Mouse (Mus musculus): ENCODE measurements around the gene Mphosph9. TPM values are rescaled to one million over a fixed set of nuclear protein-coding genes. Genes with fewer than 3 reads are reported as not detected.
A peak's percentile ranks its signal among the peaks of the same experiment; 100 is the strongest.
"Not testable (repeated sequence)": the region's sequence is repeated elsewhere in the genome, so short reads cannot be mapped to it uniquely, and the experiment has no call there.

Mphosph9 gene
- total RNA-seq, 2 experiments from 2014 or later = 18.3 to 25.2 TPM

- ATAC-seq (replicated peaks; ENCODE audit: poor library complexity) = no peak
Observed at GRCm38 (mm10) chr5:124217566-124218249, 110.1 kb downstream of the Mphosph9 start.

- ATAC-seq (replicated peaks; ENCODE audit: poor library complexity) = not testable (repeated sequence)
Observed at GRCm38 (mm10) chr5:124217092-124217491, 110.7 kb downstream of the Mphosph9 start.

- ATAC-seq (replicated peaks; ENCODE audit: poor library complexity) = no peak
Observed at GRCm38 (mm10) chr5:124216403-124216802, 111.4 kb downstream of the Mphosph9 start.

GRCm38 (mm10) chr5:124215647-124216046 lies 112.1 kb downstream of the Mphosph9 start:
- no peak for ATAC-seq (replicated peaks; ENCODE audit: poor library complexity)

GRCm38 (mm10) chr5:124214516-124215145 lies 113.1 kb downstream of the Mphosph9 start:
- peak; percentile 15; the same call in 1 of the 2 replicates for ATAC-seq (replicated peaks; ENCODE audit: poor library complexity)

GRCm38 (mm10) chr5:124213588-124214469 lies 113.9 kb downstream of the Mphosph9 start:
- ATAC-seq (replicated peaks; ENCODE audit: poor library complexity) = no peak

GRCm38 (mm10) chr5:124211669-124212068 lies 116.1 kb downstream of the Mphosph9 start:
- ATAC-seq (replicated peaks; ENCODE audit: poor library complexity) = no peak

GRCm38 (mm10) chr5:124211234-124211633 lies 116.5 kb downstream of the Mphosph9 start:
- no peak for ATAC-seq (replicated peaks; ENCODE audit: poor library complexity)

- ATAC-seq (replicated peaks; ENCODE audit: poor library complexity) = 0 out of 2 replicates have a peak, but pooled peaks have one; percentile 10
Observed at GRCm38 (mm10) chr5:124210281-124211016, 117.3 kb downstream of the Mphosph9 start.

- peak; percentile 83 for ATAC-seq (replicated peaks; ENCODE audit: poor library complexity)
Observed at GRCm38 (mm10) chr5:124209850-124210249, 117.9 kb downstream of the Mphosph9 start.

GRCm38 (mm10) chr5:124208030-124208429 lies 119.7 kb downstream of the Mphosph9 start:
- no peak for ATAC-seq (replicated peaks; ENCODE audit: poor library complexity)

GRCm38 (mm10) chr5:124206481-124207038 lies 121.2 kb downstream of the Mphosph9 start:
- no peak for ATAC-seq (replicated peaks; ENCODE audit: poor library complexity)

- no peak for ATAC-seq (replicated peaks; ENCODE audit: poor library complexity)
Observed at GRCm38 (mm10) chr5:124205809-124206380, 121.9 kb downstream of the Mphosph9 start.

GRCm38 (mm10) chr5:124205211-124205610 lies 122.6 kb downstream of the Mphosph9 start:
- no peak for ATAC-seq (replicated peaks; ENCODE audit: poor library complexity)

- ATAC-seq (replicated peaks; ENCODE audit: poor library complexity) = peak; percentile 54
Observed at GRCm38 (mm10) chr5:124204127-124204794, 123.5 kb downstream of the Mphosph9 start.

- no peak for ATAC-seq (replicated peaks; ENCODE audit: poor library complexity)
Observed at GRCm38 (mm10) chr5:124203251-124203650, 124.5 kb downstream of the Mphosph9 start.

GRCm38 (mm10) chr5:124202071-124202470 lies 125.7 kb downstream of the Mphosph9 start:
- no peak for ATAC-seq (replicated peaks; ENCODE audit: poor library complexity)

- no peak for ATAC-seq (replicated peaks; ENCODE audit: poor library complexity)
Observed at GRCm38 (mm10) chr5:124201564-124201963, 126.2 kb downstream of the Mphosph9 start.

Measured in megakaryocyte progenitor cell, adult 5-6 weeks (primary cell).